Mouse (Mus musculus) spleen, postnatal 14 days (tissue): ENCODE data around the gene Trub1.

Source experiments
- DNase-seq, 2 experiments: peaks; one replicate each; pipeline ENCODE4 v3.0.0; 2021 to 2022; ENCODE audit warnings: low spot score in 2 of 2

Trub1 gene

DNA sequence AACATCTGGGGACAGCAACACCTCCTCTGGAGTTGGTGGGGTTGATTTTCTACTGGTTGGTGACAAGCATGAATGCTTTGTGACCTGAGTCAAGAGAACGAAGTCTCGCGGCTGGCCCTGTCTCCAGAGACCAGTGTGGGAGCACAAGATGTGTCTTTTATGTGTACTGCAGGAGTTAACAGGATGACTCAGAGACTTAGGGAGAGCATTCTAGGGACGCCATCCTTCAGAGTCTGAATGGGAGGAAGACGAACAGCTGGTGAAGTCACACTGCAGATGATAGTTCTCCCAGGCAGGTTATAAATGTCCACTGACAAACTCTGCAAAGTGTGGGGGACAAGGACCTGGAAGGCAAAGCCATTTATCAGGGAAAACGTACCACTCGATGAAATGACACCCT, 11.2 kb upstream of the Trub1 start:
- no peak for DNase-seq

DNA sequence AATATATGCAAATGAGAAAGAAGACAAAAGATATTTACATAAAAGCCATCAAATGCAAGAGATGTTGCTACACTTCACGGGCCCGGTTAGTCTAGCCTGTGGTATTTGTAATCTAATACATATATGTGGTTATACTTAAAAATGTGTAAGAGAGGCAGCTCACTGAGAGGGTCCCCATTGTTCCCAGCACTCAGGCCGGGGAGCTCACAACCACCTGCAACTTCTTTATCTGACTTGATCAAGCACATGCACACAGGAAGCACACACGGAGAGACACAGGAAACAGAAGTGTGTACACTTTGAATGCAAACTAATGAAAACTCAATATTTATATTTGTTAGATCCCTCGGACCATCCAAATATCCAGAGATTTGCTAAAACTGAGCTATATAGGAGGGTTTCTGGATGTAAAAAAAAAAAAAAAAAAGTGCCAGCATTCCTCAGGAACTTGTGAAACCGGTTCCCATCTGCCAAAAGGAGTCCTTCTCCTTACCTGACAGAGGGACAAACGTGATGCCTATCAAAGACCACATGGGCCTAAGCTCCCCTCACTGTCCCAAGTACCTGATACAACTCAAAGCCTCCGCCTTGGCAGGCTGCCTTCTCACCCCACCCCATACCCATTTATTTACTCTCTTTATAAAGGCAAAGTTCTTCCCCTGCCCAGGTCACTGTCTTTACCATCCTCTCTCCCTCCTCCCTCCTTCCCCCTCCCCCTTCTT, 9.6 kb upstream of the Trub1 start:
- no peak for DNase-seq

DNA sequence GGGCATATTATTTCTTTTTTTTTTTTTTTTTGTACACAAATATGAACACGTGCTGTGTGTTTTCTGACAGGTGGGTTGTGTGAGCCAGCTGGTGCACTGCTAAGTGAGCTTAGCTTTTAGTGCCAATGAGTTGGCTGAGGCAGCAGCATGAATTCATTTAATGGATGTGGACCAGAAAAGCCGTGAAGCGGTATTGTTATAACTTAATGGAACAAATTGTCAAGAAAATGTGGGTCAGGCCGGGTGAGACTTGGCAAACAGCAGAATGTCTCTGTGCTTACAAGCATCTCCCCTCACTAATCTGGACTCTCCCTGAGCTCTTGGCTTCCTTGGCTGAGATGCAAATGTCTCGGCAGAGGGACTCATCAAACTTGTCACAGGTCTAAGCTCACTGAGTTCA, 7.7 kb upstream of the Trub1 start:
- DNase-seq: no peak

GRCm38 (mm10) chr19:57450849-57451248, 1.9 kb upstream of the Trub1 start:
- no peak for DNase-seq

DNA sequence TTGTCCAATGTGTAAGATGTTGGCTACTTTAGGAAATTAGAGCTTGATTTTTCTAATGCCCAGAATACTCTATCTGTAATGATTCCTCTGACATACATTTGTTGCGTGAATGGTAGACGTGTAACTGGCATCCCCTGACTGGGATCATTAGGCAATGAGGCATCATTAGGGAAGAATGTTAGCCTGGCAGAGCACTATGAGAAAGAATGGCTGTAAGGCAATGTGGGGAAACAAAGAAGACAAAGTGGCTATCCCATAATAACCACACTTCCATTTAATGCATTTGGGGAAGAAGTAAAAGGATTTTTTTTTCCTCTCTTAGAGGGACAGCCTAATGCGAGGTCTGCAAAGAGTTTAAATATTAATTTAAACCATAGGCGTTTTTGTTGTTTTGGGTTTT, 950 bp upstream of the Trub1 start:
- DNase-seq: no peak

DNA sequence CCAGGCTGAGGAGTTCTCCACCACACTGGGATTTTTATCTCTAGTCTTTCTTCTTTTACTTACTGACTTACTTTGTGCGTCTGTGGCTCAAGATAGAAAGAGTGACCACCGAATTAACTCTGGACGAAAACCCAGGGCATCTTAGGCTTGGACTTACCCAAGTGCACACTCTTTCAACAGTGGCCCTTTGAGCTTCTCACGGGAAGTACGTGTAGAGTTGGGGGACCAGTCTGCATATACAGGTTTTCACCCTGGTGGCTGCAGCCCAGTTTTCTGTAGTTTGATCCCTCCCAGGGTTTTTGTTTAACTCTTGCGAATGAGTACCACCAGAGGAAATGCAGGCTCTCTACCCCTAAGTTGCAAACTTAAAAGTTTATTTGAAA, 497 bp downstream of the Trub1 start:
- no peak for DNase-seq

- no peak for DNase-seq
Measured at GRCm38 (mm10) chr19:57455286-57455960, 2.7 kb downstream of the Trub1 start.

DNA sequence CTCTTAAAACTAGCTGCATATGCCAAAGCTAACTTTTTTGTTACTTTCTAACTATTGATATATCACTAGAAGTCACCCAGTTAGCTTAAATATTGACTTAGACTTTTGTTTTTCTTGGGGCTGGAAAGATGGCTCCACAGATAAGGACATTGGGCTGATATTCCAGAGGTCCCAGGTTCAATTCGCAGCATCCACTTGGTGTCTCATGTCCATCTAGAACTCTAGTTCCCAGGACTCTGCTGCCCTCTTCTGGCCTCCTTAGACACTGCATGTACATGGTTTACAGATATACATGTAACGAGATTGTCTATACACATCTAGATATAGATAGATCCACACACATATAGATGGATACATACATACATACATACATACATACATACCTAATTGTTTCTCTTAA, 4.4 kb downstream of the Trub1 start:
- DNase-seq: peak; percentile 32 to 65

DNA sequence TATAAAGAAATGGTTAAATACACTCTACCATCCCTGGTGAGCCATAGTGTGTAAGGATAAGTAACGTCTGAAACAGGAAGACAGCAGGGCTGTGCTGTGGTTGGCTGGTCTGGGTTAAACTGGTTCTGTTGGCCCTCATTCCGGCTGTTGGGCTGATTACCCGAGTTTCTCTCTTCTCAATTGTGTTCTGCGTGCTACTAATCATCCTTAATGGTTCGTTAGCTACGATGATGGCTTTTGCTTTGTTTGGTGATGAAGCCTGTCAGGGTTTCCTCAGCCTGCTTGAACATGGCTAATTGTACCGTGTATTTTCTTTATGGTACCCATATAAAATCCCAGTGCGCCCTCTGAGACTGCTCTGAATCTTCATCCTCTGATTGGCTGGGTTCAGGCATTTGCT, 11.0 kb downstream of the Trub1 start:
- no peak for DNase-seq

- DNase-seq: no peak
Measured at GRCm38 (mm10) chr19:57465742-57466141, 13.0 kb downstream of the Trub1 start.

- DNase-seq: no peak
Measured at GRCm38 (mm10) chr19:57471033-57471432, 18.3 kb downstream of the Trub1 start.

DNA sequence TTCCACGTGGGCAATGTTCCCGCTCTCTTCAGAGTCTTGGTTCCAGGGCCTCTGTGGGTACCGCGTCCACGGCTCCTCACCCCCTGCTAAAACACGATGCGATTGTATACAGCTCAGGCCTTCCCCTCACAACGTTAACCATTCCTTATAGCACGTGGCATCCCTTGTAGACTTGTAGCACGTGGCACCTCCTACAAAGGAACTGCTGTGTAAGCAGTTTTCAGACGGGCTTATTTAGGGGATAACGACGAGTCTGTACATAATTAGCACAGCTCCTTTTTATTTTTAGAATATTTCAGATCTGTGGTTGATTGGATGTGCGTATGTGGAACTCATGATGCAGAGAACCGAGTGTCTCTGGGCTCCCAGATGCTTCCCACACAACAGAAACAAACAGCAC, 19.5 kb downstream of the Trub1 start:
- no peak for DNase-seq

- no peak for DNase-seq
Measured at GRCm38 (mm10) chr19:57473301-57473700, 20.6 kb downstream of the Trub1 start.

GRCm38 (mm10) chr19:57475298-57475697, 22.6 kb downstream of the Trub1 start:
- DNase-seq: no peak

DNA sequence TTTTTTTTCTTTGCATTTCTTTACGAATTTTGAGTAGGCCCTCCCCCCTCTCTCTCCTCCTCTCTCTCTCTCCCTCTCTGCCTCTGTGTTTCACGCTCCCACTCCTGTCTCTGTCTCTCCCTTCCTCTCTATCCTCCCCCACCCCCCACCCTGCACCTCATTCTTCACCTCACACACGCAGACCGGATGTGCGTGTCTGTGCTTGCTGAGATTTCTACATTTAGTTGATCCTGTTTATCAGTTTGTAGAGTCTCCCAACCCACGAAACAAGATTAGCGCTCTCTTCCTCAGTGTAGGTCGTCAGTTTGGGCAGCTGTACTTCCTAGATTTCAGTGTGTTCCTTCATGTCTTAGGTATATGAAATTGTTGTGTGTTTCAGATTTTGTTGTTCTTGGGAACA, 24.6 kb downstream of the Trub1 start:
- DNase-seq: no peak

DNA sequence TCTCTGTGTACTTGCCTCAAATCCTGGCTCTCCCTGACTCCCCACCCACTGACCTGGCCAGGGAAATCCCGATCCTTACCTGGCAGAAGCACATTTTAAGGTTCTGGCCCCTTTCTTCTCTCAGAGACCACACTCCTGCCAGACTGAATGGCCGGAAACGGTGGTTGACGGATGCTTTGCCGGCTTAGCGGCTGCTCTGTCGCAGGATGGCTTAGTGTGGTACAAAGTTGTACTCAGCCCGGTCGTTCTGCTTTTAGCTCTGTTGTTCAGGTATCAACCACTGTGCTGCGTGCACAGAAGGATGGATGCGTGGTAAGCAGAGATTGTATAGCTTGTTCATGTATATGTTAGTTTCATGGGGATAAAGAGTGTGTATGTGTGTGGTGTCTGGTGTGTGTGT, 25.3 kb downstream of the Trub1 start:
- DNase-seq: no peak

DNA sequence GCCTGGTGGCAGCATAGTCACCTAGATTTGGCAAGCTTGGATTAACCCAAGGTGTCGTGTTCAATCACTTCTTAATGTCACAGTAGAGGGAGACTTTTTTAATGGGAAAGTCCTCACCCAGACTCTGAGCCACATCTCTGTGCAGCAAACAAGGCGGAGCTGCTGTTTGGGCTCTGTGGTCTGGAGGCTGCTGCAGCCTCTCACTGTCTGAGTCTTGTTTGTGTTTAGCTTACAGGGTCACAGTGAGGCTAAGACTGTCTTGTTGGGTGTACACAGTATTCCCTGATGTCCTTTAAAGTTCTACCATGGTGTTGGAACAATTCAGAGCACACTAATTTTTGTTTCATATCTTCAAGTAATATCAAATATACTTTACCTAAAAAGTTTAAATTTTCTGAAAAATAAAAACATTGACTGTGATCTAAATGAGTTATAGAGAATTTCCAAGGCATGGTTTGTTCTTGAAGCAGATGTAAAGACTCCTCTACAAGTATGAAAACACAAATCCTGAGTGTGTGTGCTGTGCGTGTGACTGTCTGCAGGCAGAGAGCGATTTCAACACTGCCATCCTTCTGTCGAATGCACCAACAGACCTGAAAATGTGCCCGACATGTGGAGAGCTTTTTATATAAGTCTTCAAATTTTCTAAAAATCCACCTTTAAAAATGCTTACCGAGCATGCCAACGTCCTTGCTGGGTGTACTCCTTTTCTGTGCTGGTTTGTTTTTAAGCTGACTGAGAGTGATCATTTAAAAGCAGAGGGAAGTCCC, 27.4 kb downstream of the Trub1 start:
- DNase-seq: no peak

DNA sequence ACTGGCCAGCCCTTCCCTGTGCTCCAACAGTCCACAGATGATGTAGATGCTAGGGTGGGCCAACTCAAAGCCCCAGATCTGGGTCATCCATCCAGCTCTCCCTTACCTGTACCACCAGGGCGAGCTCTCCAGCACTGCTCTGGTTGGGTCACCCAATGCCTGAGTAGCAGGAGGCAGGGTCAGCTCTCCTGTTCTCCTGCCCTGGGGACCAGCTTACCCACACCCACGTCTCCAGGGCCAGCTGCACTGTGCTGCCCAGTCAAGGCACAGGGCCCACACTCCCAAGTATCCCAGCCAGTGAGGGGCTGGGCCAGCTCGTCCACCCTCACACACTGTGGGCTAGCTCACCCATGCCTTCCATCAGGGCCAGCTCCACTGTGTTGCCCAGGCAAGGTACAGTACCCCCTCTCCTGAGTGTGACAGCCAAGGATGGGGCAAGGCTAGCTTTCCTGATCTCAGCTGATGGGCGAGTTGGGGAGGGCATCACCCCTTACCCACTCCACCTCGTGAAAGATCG, 29.1 kb downstream of the Trub1 start:
- no peak for DNase-seq

GRCm38 (mm10) chr19:57482815-57483214, 30.1 kb downstream of the Trub1 start:
- DNase-seq: peak; percentile 17 to 55

GRCm38 (mm10) chr19:57487051-57487658, 34.4 kb downstream of the Trub1 start:
- no peak for DNase-seq

GRCm38 (mm10) chr19:57489527-57489926, 36.8 kb downstream of the Trub1 start:
- DNase-seq: no peak

DNA sequence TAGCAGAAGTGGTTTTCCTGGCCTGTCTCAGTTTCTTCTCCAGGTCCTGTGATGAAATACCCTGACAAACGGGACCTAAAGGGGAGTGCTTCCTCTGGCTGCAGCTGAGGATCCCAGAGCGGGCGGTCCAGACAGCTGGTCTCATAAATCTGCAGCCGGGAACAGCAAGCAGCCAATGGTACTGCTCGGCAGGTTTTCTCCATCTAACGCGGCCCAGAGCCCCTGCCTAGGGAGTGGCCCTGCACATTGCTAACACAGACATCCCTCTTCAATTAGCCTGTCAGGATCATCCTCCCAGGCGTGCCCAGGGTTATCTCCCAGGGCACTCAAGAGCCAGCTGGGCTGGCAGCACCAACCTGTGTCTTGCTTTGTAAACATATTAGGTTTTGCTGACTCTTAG, 38.3 kb downstream of the Trub1 start:
- DNase-seq: no peak
